Mouse (Mus musculus) ovary, postnatal 14 days (tissue): Measurements from ENCODE around the gene B3galnt2.
A peak's percentile ranks its signal among the peaks of the same experiment; 100 is the strongest.
"Not testable (repeated sequence)": the region's sequence is repeated elsewhere in the genome, so short reads cannot be mapped to it uniquely, and the experiment has no call there.

Experiments
- DNase-seq: peaks from one replicate; pipeline ENCODE4 v3.0.0; 2022; ENCODE audit warnings: low spot score

The B3galnt2 gene

GRCm38 (mm10) chr13:13953874-13954832 is at the start of gene B3galnt2:
B3galnt2 (plus strand) TSS chr13:13954469.
- DNase-seq: peak; percentile 84

- no peak for DNase-seq
These were observed 42.9 kb upstream of the B3galnt2 start for GRCm38 (mm10) chr13:13911341-13911740.

- DNase-seq: no peak
These were observed 34.9 kb upstream of the B3galnt2 start for GRCm38 (mm10) chr13:13919396-13919795.

- no peak for DNase-seq
These were observed 31.7 kb upstream of the B3galnt2 start for GRCm38 (mm10) chr13:13922526-13922925.

- no peak for DNase-seq
These were observed 24.3 kb upstream of the B3galnt2 start for GRCm38 (mm10) chr13:13929982-13930381.

- DNase-seq: no peak
These were observed 662 bp downstream of the B3galnt2 start for GRCm38 (mm10) chr13:13954931-13955330.

- DNase-seq: no peak
These were observed 2.4 kb downstream of the B3galnt2 start for GRCm38 (mm10) chr13:13956686-13957085.

- DNase-seq: no peak
These were observed 5.9 kb downstream of the B3galnt2 start for GRCm38 (mm10) chr13:13960211-13960610.

GRCm38 (mm10) chr13:13961046-13961445 is 6.8 kb downstream of the B3galnt2 start:
- no peak for DNase-seq

GRCm38 (mm10) chr13:13965388-13965964 is 11.2 kb downstream of the B3galnt2 start:
- DNase-seq: no peak

- no peak for DNase-seq
These were observed 11.9 kb downstream of the B3galnt2 start for GRCm38 (mm10) chr13:13966172-13966571.

GRCm38 (mm10) chr13:13968629-13969111 is 14.4 kb downstream of the B3galnt2 start:
- DNase-seq: no peak

- no peak for DNase-seq
These were observed 15.5 kb downstream of the B3galnt2 start for GRCm38 (mm10) chr13:13969796-13970195.

- DNase-seq: not testable (repeated sequence)
These were observed 27.6 kb downstream of the B3galnt2 start for GRCm38 (mm10) chr13:13981842-13982241.

GRCm38 (mm10) chr13:13983523-13983922 is 29.3 kb downstream of the B3galnt2 start:
- no peak for DNase-seq

GRCm38 (mm10) chr13:13989135-13989534 is 34.9 kb downstream of the B3galnt2 start:
- DNase-seq: no peak

GRCm38 (mm10) chr13:13990391-13990790 is 36.1 kb downstream of the B3galnt2 start:
- DNase-seq: no peak

- no peak for DNase-seq
These were observed 38.8 kb downstream of the B3galnt2 start for GRCm38 (mm10) chr13:13993041-13993440.

GRCm38 (mm10) chr13:13995046-13995445 is 40.8 kb downstream of the B3galnt2 start:
- no peak for DNase-seq

GRCm38 (mm10) chr13:13997476-13997875 is 43.2 kb downstream of the B3galnt2 start:
- DNase-seq: no peak

- DNase-seq: no peak
These were observed 48.4 kb downstream of the B3galnt2 start for GRCm38 (mm10) chr13:14002706-14003105.

GRCm38 (mm10) chr13:14004086-14004485 is 49.8 kb downstream of the B3galnt2 start:
- no peak for DNase-seq

GRCm38 (mm10) chr13:14004999-14005398 is 50.7 kb downstream of the B3galnt2 start:
- DNase-seq: no peak
